Mouse (Mus musculus): ENCODE measurements at regions not wholly inside any gene's neighbourhood (a gene's known extent, or its start where the extent isn't known, plus 50 kb on each side); places are given as distances from the start of the nearest gene placed in this dataset.

DNA sequence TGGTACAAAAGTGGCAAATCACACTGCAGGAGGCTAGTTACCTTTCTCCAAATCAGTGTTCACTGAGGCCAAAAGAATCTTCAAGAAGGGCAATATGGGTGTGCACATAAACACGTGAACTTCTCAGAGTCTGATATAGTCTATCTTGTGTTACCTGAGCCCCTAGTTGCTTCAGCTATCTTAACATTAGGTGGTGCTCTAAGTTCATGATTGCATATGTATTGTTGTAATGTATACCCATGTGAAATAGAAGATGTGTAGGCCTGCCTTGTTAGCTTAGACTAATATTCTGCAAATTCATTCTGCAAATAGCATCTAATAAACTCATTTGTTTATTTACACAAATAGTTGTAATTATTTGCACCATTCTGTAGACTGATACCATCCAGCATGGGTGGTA is 764.6 kb downstream of the Basp1 start:
- Histone ChIP-seq H3K4me1 (no peaks in the 10 kb centered on the region), H3K4me3 (no peak overlapping the region), H3K27me3 (ENCODE audit: poor library complexity, severe bottlenecking) (no peaks in the 10 kb centered on the region), H3K27ac (no peak overlapping the region), H3K36me3 (replicated peaks) (no peaks in the 10 kb centered on the region), H3K9me3 (peaks cover 5% of the 10 kb centered on the region)
- DNase-seq (ENCODE audit: extremely low spot score, low spot score): no peak
- 81% methylated on average over 1 of the region's 1 CpGs for WGBS

DNA sequence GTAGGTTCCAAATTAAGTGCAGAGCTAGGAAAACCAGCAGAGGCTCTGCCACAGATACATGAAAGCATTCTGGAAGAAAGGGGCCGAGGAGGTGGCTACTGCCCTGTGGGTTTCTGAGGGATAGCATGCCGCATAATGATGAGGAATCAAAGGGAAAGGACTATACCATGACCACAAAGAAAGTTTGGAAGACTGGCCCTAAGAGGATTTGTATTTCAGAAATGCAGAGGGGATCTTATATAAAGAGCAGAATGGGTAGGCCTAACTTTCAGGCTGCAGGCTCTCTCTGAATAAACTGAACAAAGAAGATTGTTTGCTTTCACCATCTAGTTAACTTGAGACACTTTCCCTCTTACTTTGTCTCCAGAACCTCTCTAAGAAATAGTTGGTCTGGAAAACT is 777.9 kb downstream of the Basp1 start:
- Histone ChIP-seq H3K27me3 (ENCODE audit: poor library complexity, severe bottlenecking) (no peaks in the 10 kb centered on the region), H3K4me1 (no peaks in the 10 kb centered on the region), H3K9me3 (no peaks in the 10 kb centered on the region), H3K36me3 (replicated peaks) (no peaks in the 10 kb centered on the region), H3K4me3 (no peak overlapping the region), H3K27ac (no peak overlapping the region)
- 44% methylated on average over 2 of the region's 2 CpGs for WGBS
- no peak for DNase-seq (ENCODE audit: extremely low spot score, low spot score)

DNA sequence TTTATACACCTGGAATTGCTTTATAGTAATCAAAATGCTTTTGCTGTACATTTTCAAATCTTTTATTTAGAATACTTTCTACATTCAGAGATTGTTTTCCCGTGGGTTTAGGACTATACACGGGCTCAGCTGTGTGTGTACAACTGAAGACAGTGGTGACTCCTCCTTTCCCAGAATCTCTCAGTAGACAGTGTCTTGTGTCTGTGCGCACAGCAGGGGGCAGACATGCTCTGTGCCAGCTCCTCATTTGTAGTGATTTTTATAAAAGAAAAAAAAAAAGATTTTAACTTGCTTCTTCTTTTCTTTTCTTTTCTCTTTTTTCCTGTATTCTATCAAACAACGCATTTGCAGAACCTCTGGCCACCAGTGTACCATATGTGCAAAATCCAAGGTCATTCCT is 817.3 kb downstream of the Basp1 start:
- H3K4me3 ChIP-seq: no peak overlapping the region
- H3K4me1 ChIP-seq: no peaks in the 10 kb centered on the region
- peak; percentile 21 for DNase-seq (ENCODE audit: extremely low spot score, low spot score)
- H3K36me3 ChIP-seq (replicated peaks): no peaks in the 10 kb centered on the region
- no peaks in the 10 kb centered on the region for H3K27me3 ChIP-seq (ENCODE audit: poor library complexity, severe bottlenecking)
- WGBS: 60% methylated on average over 4 of the region's 4 CpGs
- H3K9me3 ChIP-seq: no peaks in the 10 kb centered on the region
- no peak overlapping the region for H3K27ac ChIP-seq

DNA sequence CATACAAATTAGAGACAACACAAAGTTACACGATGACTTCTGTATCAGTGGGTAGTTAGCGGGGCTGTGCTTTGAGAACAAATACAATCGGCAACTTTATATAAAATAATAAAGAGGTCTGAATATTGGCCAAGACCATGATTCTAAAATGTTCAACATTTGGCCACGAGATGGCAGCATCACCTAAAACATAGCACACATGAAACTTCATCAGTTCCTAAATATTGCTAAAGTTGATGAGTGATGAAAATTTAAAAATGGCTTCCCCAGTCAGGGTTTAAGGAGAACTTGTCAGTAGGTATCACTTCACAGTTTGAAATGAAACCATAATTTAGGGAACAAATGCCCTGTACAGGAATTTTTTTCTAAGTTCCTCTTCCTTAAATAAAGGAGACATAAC is 824.6 kb downstream of the Basp1 start:
- Histone ChIP-seq H3K4me1 (no peaks in the 10 kb centered on the region), H3K36me3 (replicated peaks) (no peaks in the 10 kb centered on the region), H3K4me3 (no peak overlapping the region), H3K27ac (no peak overlapping the region), H3K27me3 (ENCODE audit: poor library complexity, severe bottlenecking) (no peaks in the 10 kb centered on the region), H3K9me3 (no peaks in the 10 kb centered on the region)
- DNase-seq (ENCODE audit: extremely low spot score, low spot score): peak; percentile 22
- WGBS: 40% methylated on average over 4 of the region's 4 CpGs

DNA sequence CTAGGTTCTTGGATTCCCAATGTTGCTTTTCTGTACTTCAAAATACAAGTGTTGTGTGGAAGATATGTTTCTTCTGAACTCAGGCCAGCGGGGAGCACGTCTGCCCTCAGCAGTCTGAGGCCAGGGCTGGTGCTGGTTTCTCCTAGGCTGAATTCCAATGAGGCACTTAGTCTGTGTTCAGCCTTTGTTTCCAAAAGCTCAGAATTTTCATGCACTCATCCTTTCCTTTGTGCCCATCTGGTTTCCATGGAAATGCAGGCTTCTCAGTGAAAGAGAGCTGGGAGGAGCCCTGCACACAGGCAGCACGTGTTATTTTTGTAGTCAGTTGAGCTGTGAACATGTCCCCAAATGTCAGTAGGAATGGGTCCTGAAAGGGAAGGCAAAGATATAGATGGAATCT is 846.6 kb downstream of the Basp1 start:
- Histone ChIP-seq H3K9me3 (no peaks in the 10 kb centered on the region), H3K27ac (peak overlapping the region; percentile 74), H3K27me3 (ENCODE audit: poor library complexity, severe bottlenecking) (no peaks in the 10 kb centered on the region), H3K4me1 (peaks cover 20% of the 10 kb centered on the region), H3K4me3 (no peak overlapping the region), H3K36me3 (replicated peaks) (no peaks in the 10 kb centered on the region)
- 30% methylated on average over 3 of the region's 3 CpGs for WGBS
- DNase-seq (ENCODE audit: extremely low spot score, low spot score): peak; percentile 52

DNA sequence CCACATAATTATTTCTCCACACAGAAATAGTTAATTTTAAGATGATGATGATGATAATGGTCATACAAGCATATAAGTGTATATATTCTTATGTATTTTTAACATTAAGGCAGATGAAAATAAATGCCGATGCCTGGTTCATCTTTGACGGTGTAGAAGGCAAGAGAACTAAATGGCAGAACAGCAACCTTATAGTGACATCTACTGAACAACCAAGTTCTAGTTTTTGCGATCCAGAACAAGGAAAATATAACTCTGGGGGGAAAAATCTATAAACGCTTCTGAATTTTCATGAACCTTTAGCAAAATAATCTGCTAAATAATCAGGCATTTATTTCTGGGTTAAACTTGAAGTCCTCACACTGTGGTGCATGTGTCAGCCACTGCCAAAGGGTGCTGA is 856.8 kb downstream of the Basp1 start:
- Histone ChIP-seq H3K9me3 (no peaks in the 10 kb centered on the region), H3K36me3 (replicated peaks) (no peaks in the 10 kb centered on the region), H3K27me3 (ENCODE audit: poor library complexity, severe bottlenecking) (no peaks in the 10 kb centered on the region), H3K4me1 (no peaks in the 10 kb centered on the region), H3K27ac (no peak overlapping the region), H3K4me3 (no peak overlapping the region)
- 85% methylated on average over 4 of the region's 4 CpGs for WGBS
- no peak for DNase-seq (ENCODE audit: extremely low spot score, low spot score)

DNA sequence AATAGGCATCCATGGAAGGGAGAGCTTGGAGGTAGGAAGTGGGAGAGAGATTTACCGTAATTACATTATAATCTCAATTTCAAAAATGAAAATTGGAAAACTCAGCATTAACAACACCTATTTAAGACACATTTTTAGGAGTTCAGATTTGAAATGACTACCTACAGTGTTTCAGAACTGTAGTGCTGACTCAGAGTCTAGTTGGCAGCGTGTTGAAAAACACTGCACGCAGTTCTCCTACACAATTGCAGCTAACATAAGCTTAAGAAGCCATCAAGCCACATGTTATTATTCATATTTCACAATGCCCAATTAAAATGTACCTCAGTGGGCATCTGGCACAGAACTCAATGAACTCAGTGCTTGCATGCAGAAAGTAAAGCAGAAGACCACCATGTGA is 863.5 kb downstream of the Basp1 start:
- no peak overlapping the region for H3K27ac ChIP-seq
- H3K4me3 ChIP-seq: no peak overlapping the region
- 92% methylated on average over 3 of the region's 3 CpGs for WGBS

DNA sequence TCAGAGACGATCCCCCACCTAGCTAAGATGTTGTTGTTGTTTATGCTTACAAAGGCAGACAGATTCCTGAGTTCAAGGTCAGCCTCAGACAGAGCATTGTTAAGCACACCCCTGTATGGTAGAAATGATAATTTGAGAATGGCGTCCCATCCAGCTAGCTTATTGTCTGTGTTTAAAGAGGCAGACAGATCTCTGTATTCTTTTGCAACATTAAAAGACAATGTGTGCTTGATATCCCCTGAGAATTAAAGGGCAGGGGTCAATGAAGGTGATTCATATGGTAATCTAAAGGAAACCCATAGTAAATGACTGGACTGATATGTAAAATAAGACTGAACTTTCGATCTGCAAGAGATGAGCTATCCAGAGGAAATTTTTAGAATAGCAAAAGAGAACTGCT is 883.5 kb downstream of the Basp1 start:
- Histone ChIP-seq H3K36me3 (replicated peaks) (no peaks in the 10 kb centered on the region), H3K27ac (no peak overlapping the region), H3K27me3 (ENCODE audit: poor library complexity, severe bottlenecking) (no peaks in the 10 kb centered on the region), H3K9me3 (no peaks in the 10 kb centered on the region), H3K4me3 (no peak overlapping the region), H3K4me1 (no peaks in the 10 kb centered on the region)
- 89% methylated on average over 3 of the region's 3 CpGs for WGBS
- DNase-seq (ENCODE audit: extremely low spot score, low spot score): no peak

More for the DNA sequence above, 863.5 kb downstream of the Basp1 start:
- no peak for DNase-seq (ENCODE audit: extremely low spot score, low spot score)
- no peaks in the 10 kb centered on the region for H3K36me3 ChIP-seq (replicated peaks)
- H3K27me3 ChIP-seq (ENCODE audit: poor library complexity, severe bottlenecking): no peaks in the 10 kb centered on the region
- no peaks in the 10 kb centered on the region for H3K9me3 ChIP-seq
- no peaks in the 10 kb centered on the region for H3K4me1 ChIP-seq

DNA sequence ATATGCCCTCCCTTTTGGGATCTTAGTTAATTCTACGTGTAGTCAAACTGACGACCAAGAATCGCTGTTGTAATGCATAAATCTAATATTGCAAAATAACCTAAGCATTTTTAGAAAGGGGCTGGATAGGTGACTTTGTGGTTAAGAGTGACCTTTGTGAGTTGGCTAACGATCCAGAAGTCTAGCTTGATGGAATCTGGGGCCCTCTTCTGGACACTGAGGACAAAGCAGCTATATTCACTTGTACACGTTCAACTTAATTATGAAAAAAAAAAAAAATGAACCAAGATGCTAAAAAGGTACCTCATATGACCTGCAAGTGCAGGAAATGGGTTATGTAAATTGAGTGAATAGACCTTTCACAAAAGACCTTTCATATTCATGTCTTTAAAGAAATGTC is 886.2 kb downstream of the Basp1 start:
- Histone ChIP-seq H3K36me3 (replicated peaks) (no peaks in the 10 kb centered on the region), H3K4me1 (no peaks in the 10 kb centered on the region), H3K9me3 (no peaks in the 10 kb centered on the region), H3K27ac (no peak overlapping the region), H3K27me3 (ENCODE audit: poor library complexity, severe bottlenecking) (no peaks in the 10 kb centered on the region), H3K4me3 (no peak overlapping the region)
- WGBS: 88% methylated on average over 5 of the region's 5 CpGs
- no peak for DNase-seq (ENCODE audit: extremely low spot score, low spot score)

DNA sequence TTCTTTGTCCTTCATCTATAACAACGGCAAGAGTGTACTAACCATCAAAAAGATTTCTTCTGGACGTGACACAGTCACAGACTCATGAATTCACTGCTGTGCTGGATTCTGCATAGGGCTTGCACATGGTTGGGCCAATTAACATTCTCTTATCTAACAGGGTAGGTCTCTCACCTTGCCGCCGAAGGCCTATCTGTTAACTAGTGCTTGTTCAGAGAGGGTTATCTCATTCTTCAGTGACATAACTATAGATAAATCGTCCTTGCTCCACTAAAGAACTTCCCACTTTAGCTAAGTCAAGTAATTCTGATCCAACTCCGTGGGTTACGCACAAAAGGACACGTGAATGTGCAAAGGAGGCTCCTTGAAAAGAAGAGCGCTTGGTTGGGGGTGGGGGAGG is 899.6 kb downstream of the Basp1 start:
- Histone ChIP-seq H3K27ac (no peak overlapping the region), H3K36me3 (replicated peaks) (no peaks in the 10 kb centered on the region), H3K9me3 (no peaks in the 10 kb centered on the region), H3K4me3 (no peak overlapping the region), H3K4me1 (no peaks in the 10 kb centered on the region), H3K27me3 (ENCODE audit: poor library complexity, severe bottlenecking) (no peaks in the 10 kb centered on the region)
- WGBS: 88% methylated on average over 9 of the region's 9 CpGs
- DNase-seq (ENCODE audit: extremely low spot score, low spot score): no peak

DNA sequence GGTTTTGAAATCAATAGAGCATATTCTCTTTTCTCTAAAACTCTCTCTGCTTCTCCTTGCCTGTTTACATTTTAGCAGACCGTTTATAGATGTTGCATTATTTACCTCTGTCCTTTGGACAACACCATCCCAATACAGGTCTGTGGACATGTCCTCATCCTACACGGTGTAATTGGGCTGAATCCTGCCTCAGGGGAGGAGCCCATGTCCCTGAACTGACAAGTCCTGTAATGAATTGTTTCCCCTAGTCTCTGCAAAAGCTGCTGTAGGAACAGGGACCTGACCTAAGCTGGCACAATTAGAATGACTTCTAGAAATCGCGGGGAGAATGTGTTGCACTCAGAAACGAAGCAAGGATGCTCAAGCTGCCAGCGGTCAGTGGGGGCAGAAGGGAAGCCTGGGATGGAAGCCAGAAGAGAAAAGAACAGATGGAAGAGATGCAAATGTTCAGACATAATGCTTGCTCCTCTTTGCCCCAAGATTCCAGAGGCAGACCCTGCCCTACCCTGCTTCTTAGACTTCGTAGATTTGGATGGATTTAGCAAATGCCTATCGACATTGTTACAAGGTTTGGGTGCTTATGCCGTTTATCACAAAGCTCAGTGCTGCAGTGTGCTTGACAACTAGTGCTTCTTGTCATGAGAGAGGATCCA is 911.5 kb downstream of the Basp1 start:
- Histone ChIP-seq H3K4me3 (no peak overlapping the region), H3K4me1 (no peaks in the 10 kb centered on the region), H3K36me3 (replicated peaks) (no peaks in the 10 kb centered on the region), H3K27ac (no peak overlapping the region), H3K9me3 (no peaks in the 10 kb centered on the region), H3K27me3 (ENCODE audit: poor library complexity, severe bottlenecking) (no peaks in the 10 kb centered on the region)
- no peak for DNase-seq (ENCODE audit: extremely low spot score, low spot score)
- 83% methylated on average over 9 of the region's 9 CpGs for WGBS

DNA sequence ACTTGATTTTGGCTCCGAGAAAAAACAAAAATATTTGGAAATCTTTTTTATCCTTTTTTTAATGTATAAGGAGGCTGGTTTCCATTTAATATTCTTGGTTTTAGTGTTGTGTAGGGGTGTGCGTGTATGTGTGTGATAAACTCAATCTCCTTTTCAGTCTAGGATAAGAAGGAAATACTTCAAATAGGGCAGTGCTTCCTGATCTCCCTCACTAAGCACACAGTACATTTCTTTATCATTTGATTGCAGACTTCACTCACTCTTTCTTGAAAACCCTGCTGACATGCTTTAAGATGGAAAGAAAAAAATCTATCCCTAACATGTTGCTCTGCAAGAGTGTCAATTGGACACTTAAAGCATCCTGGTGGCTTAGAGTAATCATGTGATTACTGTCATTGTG is 927.3 kb downstream of the Basp1 start:
- no peak overlapping the region for H3K27ac ChIP-seq
- no peaks in the 10 kb centered on the region for H3K36me3 ChIP-seq (replicated peaks)
- H3K4me3 ChIP-seq: no peak overlapping the region
- H3K27me3 ChIP-seq (ENCODE audit: poor library complexity, severe bottlenecking): no peaks in the 10 kb centered on the region
- H3K9me3 ChIP-seq: no peaks in the 10 kb centered on the region
- DNase-seq (ENCODE audit: extremely low spot score, low spot score): no peak
- no peaks in the 10 kb centered on the region for H3K4me1 ChIP-seq
- WGBS: 90% methylated on average over 2 of the region's 2 CpGs

DNA sequence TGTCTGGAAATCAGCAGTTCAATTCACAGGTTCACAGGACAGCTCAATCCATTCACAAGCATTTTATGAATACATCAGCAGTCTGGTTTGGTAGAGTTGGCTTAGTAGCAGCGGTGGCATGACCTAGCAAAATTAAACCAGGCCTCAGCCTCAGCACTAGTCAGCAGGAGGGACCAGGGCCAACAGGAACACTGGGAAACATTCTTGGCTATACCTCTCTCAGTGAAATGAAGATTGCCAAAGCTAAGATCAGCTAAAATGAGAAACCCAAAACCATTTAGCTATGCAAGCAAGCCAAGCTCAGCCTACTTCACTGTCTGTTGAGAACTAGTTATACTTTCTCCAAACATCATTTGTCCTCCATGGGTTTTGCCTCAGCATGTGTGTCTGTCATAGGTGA is 945.3 kb downstream of the Basp1 start:
- no peaks in the 10 kb centered on the region for H3K36me3 ChIP-seq (replicated peaks)
- no peak for DNase-seq (ENCODE audit: extremely low spot score, low spot score)
- H3K4me3 ChIP-seq: no peak overlapping the region
- H3K27me3 ChIP-seq (ENCODE audit: poor library complexity, severe bottlenecking): no peaks in the 10 kb centered on the region
- no peaks in the 10 kb centered on the region for H3K9me3 ChIP-seq
- no peaks in the 10 kb centered on the region for H3K4me1 ChIP-seq
- no peak overlapping the region for H3K27ac ChIP-seq
- WGBS: 79% methylated on average over 1 of the region's 1 CpGs

DNA sequence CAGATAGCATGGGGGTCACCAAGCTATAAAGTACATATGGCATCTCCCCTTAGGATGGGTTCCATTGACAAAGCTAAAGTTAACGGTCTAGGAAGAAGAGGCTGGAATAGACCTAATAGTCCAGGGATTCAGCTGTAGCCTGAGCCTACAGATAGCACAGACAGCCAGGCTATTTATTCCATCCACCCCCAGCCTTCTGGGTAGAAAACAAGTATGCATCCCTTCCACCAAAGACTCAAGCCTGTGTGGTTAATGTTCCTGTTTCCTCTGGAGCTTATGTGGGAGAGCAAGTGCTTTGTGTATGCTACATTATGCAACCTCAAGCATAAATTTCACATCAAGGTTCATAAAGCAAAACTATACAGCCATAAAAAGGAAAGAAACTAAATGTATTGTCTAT is 955.8 kb downstream of the Basp1 start:
- H3K27ac ChIP-seq: no peak overlapping the region
- no peaks in the 10 kb centered on the region for H3K4me1 ChIP-seq
- no peaks in the 10 kb centered on the region for H3K36me3 ChIP-seq (replicated peaks)
- H3K4me3 ChIP-seq: no peak overlapping the region
- H3K27me3 ChIP-seq (ENCODE audit: poor library complexity, severe bottlenecking): no peaks in the 10 kb centered on the region
- no peak for DNase-seq (ENCODE audit: extremely low spot score, low spot score)
- H3K9me3 ChIP-seq: no peaks in the 10 kb centered on the region
- WGBS: 91% methylated on average over 1 of the region's 1 CpGs
